Mouse (Mus musculus) mesoderm, embryonic 11.5 days (tissue): ENCODE measurements around the gene Krtap28-10.

Experiments
- DNase-seq: peaks from one replicate; pipeline ENCODE4 v3.0.0-alpha.2; 2012; ENCODE audit warnings: low read depth, low spot score

Krtap28-10 gene

DNA sequence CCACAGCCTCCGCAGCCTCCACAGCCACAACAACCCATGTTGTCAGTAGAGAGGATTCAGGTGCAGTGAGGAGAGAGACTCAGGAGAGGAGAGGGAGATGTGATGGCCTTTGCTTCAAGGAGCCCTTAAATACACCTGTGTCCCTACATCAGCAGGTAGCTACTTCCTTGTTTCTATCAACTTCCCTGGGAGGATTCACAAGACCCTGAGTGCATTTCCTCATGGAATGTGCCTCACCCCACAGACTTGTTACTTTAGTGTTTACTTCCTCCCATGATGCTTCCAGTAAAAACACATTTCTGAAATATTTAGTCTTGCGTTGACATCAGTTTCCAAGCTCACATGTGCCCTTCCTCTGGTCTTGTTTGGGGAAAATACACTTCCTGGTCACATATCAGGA, at the start of gene Krtap28-10:
Gene Krtap28-10 (minus strand): TSS at position 101 of the 400 bp plus-strand sequence.
- no peak for DNase-seq

GRCm38 (mm10) chr1:83091268-83091667, 49.0 kb upstream of the Krtap28-10 start:
- DNase-seq = no peak

DNA sequence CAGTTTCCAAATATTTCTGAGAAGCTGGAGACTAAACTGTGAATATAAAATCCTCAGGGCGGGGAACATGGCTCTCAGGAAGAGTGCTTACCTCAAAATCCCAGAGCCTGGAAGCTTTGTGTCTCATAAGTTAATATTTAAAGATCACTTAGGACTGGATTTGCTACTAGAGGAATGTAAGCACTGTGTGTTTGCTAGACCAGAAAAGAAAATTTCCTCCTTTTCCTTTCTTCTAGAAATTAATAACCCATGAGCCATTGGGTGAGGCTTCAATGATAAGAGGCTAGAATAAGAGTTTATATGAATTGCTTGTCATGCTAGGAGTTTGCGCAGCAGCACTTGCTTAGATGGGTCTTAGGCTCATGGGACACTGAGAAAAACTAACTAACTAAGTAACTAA, 42.5 kb upstream of the Krtap28-10 start:
- no peak for DNase-seq

GRCm38 (mm10) chr1:83077016-83077415, 34.7 kb upstream of the Krtap28-10 start:
- DNase-seq = no peak

- DNase-seq = peak; percentile 73
Measured at GRCm38 (mm10) chr1:83076190-83076917, 34.1 kb upstream of the Krtap28-10 start.

DNA sequence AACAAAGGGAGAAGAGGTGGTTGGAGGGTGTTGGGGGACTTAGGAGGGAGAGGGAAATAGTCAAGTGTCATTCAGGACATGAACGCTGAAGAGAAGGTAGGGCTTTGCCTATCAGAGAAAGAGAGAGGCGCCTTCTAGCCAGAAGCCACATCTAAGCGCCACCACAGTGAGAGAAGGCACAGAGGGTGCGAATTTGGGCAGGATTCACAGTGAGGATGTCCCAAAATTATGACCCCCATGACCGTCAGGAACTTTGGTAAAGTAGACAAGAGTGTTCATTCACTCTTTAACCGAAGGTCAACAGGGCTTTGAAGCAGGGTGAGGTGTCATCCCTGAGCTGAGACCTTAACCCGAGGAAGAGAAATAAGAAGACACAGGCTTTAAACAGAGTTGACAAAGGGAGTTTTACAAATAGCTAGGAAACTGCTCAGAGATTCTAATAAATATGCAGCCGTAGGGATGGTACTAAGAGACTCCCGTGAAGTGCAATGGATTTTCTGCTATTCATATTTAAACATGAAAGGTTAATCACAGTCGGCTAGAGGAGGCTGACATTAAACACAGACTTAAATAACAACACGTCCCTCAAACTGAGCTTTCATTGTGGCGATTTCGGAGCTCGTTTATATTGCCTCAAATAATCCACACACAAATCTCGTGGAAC, 33.4 kb upstream of the Krtap28-10 start:
- DNase-seq = no peak

- DNase-seq = no peak
Measured at GRCm38 (mm10) chr1:83067205-83067604, 24.9 kb upstream of the Krtap28-10 start.

DNA sequence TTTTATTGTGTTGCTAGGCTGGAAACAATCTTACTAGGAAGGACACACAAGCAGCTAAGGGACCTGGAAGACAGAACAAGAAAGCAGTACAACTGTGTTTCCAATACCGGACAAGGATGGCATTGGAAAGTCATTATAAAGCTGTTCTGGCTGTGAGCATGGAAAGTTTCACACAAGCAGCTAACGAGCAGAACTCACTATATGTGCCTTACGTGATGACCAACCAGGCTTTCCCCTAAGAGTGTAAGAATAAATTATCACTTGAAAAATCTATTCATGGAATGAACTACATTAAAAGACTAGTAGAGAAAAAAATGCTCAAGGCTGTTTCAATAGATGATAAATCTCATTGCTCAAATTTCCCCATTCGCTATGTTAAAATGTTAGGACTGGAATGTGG, 24.3 kb upstream of the Krtap28-10 start:
- no peak for DNase-seq

DNA sequence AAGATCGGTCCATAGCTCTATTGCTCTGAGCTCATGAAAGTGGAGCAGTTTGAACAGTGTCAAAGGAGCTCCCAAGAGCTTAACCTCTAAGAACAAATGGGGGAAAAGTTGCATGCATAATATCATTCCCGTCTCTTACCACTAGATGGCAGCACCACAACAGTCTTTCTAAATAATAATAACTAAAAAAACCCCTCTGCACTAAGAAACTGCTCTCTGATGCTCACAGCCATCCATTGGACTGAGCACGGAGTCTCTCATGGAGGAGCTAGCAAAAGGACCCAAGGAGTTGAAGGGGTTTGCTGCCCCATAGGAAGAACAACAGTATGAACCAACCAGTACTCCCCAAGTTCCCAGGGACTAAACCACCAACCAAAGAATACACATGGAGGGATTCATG, 22.6 kb upstream of the Krtap28-10 start:
- DNase-seq = peak; percentile 57

GRCm38 (mm10) chr1:83060643-83061042, 18.4 kb upstream of the Krtap28-10 start, which contains the start of gene Krtap28-13:
Gene Krtap28-13 (plus strand): TSS chr1:83060930.
- DNase-seq = no peak

DNA sequence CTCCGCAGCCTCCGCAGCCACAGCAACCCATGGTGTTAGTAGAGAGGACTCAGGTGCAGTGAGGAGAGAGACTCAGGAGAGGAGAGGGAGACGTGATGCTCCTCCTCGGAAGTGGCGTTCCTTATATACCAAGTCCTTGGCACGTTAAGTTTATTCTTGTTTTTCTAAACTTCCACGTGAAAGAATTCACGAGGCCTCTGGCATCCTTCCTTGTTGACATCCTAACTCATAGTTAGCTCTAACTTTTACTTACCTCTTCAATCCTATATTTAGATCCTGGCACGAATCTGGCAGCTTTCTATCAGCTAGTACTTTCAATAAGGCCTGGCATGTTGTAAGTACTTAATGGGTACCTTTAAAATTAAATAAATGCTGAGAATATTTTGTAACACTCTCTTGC, 17.0 kb upstream of the Krtap28-10 start, which contains the start of gene A030005K14Rik:
Gene A030005K14Rik (minus strand): TSS at position 101 of the 400 bp plus-strand sequence.
- no peak for DNase-seq

DNA sequence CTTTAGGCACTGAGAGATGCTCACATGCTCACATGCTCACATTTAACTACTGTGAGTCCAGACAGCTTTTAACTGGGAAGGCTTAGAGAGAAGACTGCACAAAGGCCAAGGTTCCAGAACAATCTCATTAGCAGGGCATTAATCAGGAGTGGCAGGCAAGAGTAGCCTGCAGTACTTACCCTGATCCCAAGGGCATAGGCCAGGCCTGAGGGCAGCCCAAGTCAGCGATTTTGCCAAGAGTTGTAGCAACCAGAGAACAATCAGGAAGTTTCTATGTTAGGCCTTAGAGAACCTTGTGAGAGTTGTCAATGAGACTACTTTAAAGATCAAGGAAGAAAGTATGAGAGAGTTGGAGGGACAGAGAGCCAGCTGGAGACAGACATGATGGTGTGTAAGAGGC, 16.2 kb upstream of the Krtap28-10 start:
- DNase-seq = no peak

GRCm38 (mm10) chr1:83044882-83045427, 2.7 kb upstream of the Krtap28-10 start, which contains the start of gene Gm47969:
Gene Gm47969 (plus strand): TSS chr1:83044932.
- DNase-seq = no peak

GRCm38 (mm10) chr1:83039080-83039479, 3.2 kb downstream of the Krtap28-10 start:
- no peak for DNase-seq

DNA sequence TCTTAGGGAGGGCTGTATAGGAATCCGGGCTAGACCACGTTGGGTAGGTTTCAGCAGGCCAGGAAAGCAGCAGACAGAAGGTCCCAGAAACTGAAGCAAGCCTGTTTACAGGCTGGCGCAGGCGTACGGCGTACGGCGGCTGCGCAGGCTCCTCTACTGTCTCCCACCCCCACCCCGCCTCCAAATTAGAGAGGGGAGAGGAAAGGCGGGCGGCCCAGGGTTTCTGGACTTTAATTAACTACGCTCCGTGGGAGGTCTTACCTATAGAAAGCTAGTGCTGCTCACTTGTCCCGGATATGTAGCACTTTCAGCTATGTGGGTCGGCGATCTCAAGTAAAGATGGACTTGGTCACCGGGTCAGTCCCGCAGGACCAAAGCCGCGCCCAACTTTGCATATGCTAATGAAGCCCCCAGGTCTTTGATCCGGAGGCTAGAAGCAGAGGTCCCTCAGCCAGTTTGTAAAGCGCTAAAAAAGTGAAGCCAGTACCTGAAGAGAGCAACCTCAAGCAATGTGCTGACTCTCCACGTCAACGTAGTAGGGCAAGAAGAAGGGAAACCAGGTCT, 4.1 kb downstream of the Krtap28-10 start, which contains the start of gene Slc19a3:
Gene Slc19a3 (minus strand): TSS at position 340 of the 564 bp plus-strand sequence.
- DNase-seq = peak; percentile 43

- DNase-seq = no peak
Measured at GRCm38 (mm10) chr1:83036892-83037667, 5.2 kb downstream of the Krtap28-10 start.

- DNase-seq = no peak
Measured at GRCm38 (mm10) chr1:83034509-83034908, 7.8 kb downstream of the Krtap28-10 start.

DNA sequence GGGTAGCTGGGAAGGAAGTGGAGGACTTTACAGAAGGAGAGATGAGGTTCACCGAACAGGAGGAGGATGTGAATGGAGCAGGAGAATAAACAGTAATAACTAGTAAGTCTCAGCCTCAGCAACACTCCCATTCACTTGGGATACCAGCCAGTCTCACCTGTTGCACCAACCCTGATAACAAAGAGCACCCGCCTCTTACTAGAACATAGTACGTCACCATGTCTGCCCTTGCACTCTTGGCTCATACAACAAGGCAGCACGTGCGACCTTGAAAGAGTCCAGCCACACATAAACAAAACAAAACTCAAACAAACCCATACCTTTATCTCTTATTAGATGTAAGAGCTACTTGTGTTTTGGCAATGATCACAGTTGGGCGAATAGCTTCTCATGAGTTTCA, 9.8 kb downstream of the Krtap28-10 start:
- DNase-seq = no peak

DNA sequence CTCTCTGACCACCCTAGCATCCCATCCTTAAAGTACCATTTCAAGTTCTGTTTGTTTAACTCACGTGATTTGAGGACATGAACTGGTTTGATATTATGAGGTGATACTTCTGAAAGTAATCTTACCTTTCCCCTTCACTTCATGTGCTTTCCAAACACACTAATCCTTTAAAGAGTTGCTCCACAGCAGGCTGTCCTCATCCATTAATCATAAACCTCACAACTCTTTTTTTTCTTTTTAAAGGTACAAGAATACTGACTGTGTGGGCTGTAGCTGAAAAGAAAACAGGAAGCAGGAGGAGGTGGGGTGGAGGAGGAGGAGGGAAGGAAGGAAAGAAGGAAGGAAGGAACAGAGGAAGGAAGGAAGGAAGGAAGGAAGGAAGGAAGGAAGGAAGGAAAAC, 10.3 kb downstream of the Krtap28-10 start:
- DNase-seq = no peak

- DNase-seq = no peak
Measured at GRCm38 (mm10) chr1:83016556-83016955, 25.7 kb downstream of the Krtap28-10 start.

- DNase-seq = no peak
Measured at GRCm38 (mm10) chr1:83015329-83015879, 26.9 kb downstream of the Krtap28-10 start.
